Mouse (Mus musculus): ENCODE measurements at regions not wholly inside any gene's neighbourhood (a gene's known extent, or its start where the extent isn't known, plus 50 kb on each side); places are given as distances from the start of the nearest gene placed in this dataset.

GRCm38 (mm10) chr9:46746266-46746665 lies 252.3 kb upstream of the Gm4791 start:
- TF ChIP-seq POLR2A (IDR thresholded peaks at IDR 0.05; ENCODE audit: low read depth, low read length): no peak
- no peak for TF ChIP-seq CTCF (IDR thresholded peaks at IDR 0.05; ENCODE audit: borderline replicate concordance, insufficient read depth, low read length)

Data from embryonic fibroblast, embryonic 13.5 days (primary cell).